Mouse (Mus musculus) limb, embryonic 10.5 days (tissue): ENCODE data around the gene Tmem19. TPM values are rescaled to one million over a fixed set of nuclear protein-coding genes. Genes with fewer than 3 reads are reported as not detected.
"Not testable (repeated sequence)": the region's sequence is repeated elsewhere in the genome, so short reads cannot be mapped to it uniquely, and the experiment has no call there.

Experiments used
- DNase-seq: peaks from one replicate; pipeline ENCODE4 v3.0.0-alpha.2; 2017; ENCODE audit warnings: low spot score
- H3K27ac ChIP-seq: fragments of 300-500 bp; sonication (generic); 2 replicates; pipeline ENCODE4 v1.5.1; 2016; ENCODE audit warnings: mild to moderate bottlenecking
- H3K27me3 ChIP-seq: fragments of 300-500 bp; sonication (generic); 2 replicates; pipeline ENCODE4 v1.6.1; 2016; ENCODE audit warnings: low read depth, mild to moderate bottlenecking; ENCODE audit not compliant: poor library complexity, severe bottlenecking
- H3K36me3 ChIP-seq: fragments of 300-500 bp; sonication (generic); 2 replicates; pipeline ENCODE4 v1.6.1; 2016; ENCODE audit warnings: mild to moderate bottlenecking, moderate library complexity
- H3K4me1 ChIP-seq: fragments of 300-500 bp; sonication (generic); 2 replicates; pipeline ENCODE4 v1.6.1; 2016
- H3K4me3 ChIP-seq: fragments of 300-500 bp; sonication (generic); 2 replicates; pipeline ENCODE4 v1.5.1; 2016; ENCODE audit warnings: mild to moderate bottlenecking, moderate library complexity
- H3K9me3 ChIP-seq: fragments of 300-500 bp; sonication (generic); replicated peaks from 2 replicates; pipeline ENCODE4 v1.6.1; 2016; ENCODE audit warnings: mild to moderate bottlenecking
- WGBS: fragments of 180-500 bp; shearing (Covaris S2); methylation state at CpG from one replicate; pipeline ENCODE4 v1.1.7; 2016; 5-methylcytosine and 5-hydroxymethylcytosine counted together
- polyA plus RNA-seq: library from polyadenylated mRNA; unstranded; fragments of >200 nt; fragmentation: Nextera tagmentation; extraction: Ambion mirVana; gene quantifications from 2 replicates; pipeline ENCODE4 v1.2.1, GENCODE M21; 2016

Gene Tmem19
- polyA plus RNA-seq, 1 experiment from 2014 or later, result 26.2 TPM

DNA sequence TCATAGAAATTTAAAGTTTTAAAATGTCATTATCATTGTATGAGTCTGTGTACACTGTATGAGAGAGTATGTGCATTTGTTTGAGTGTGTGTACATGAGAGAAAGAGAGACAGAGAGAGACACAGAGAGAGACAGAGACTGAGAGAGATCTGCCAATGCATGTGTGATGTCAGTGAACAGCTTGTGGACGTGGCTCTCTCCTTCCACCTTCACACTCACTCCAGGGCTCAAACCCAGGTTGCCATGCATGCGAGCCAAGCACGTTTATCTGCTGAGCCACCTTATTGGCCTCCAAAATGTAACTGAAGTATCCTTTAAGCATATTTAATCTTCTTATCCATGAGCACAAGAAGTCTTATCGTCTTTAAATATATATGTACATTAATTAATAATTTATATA is 25.4 kb downstream of the Tmem19 start:
- Histone ChIP-seq H3K9me3 (no peaks in the 10 kb centered on the region), H3K36me3 (peaks cover 6% of the 10 kb centered on the region; the same call in 1 of the 2 replicates), H3K4me3 (no peak overlapping the region), H3K27ac (no peak overlapping the region), H3K27me3 (no peaks in the 10 kb centered on the region), H3K4me1 (no peaks in the 10 kb centered on the region)
- 86% methylated on average over 4 of the region's 4 CpGs for WGBS
- no peak for DNase-seq

DNA sequence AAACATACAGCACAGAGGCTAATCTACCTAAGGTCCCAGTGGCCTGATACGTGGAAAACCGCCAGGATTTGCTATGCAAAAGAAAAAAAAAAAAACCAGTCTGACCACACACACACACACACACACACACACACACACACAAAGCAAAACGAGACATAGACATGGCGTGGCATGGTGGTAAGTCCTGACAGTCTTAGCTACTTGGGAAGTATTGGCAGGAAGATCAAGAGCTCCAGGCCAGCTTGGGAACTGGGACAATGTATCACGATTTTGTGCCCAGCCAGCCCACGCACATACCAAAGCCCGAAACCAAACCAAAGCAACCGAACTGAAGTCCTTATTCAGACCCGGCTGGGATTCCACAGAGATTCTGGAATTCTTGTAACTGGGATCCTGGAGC is 28.8 kb downstream of the Tmem19 start:
- Histone ChIP-seq H3K27me3 (no peaks in the 10 kb centered on the region), H3K4me1 (no peaks in the 10 kb centered on the region), H3K4me3 (no peak overlapping the region), H3K36me3 (no peaks in the 10 kb centered on the region), H3K27ac (no peak overlapping the region), H3K9me3 (no peaks in the 10 kb centered on the region)
- no peak for DNase-seq
- WGBS, result 89% methylated on average over 9 of the region's 9 CpGs

DNA sequence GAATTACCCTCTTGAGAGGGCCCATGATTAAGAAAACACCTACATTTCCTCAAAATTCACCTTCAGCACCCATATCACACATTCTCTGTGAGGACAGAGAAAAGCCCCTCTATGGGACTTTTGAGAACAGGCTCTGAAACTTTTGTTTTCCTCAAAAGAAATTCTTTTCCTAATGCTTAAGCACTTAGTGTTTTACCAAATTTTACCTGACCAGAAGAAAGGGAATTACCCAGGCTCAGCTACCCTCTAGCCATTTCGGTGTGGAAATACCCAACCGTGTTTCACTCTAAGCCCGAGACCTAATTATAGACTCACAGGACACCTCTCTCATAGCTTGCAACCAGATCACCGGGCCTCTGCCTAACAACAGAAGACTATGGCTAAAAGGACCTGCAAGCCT is 29.3 kb downstream of the Tmem19 start:
- 94% methylated on average over 4 of the region's 4 CpGs for WGBS

DNA sequence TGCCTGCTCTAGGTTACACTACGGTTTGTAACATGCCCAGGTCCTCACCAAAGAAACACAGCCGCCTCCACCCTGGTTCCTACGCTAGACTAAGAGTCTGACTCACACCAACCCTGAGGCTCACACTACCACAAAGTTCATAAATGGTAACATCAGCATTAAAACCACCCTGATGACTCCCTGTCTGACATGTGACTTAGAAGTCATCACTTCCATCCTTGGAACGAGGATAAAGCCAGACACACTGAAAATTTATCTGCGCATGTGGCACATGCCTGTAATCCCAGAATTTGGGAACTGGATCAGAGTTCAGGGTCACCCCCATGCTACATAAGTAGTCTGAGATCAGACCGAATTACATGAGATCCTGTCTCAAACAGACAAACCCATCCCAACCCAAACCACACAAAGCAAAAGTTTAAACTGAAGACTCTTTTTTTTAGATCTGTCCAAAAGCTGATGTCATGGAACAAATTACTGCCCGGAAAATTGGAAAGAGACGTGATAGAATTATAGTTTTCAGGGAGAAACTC is 29.8 kb downstream of the Tmem19 start:
- Histone ChIP-seq H3K27me3 (no peaks in the 10 kb centered on the region), H3K27ac (no peak overlapping the region), H3K4me3 (no peak overlapping the region), H3K36me3 (no peaks in the 10 kb centered on the region), H3K9me3 (no peaks in the 10 kb centered on the region), H3K4me1 (no peaks in the 10 kb centered on the region)
- 90% methylated on average over 8 of the region's 8 CpGs for WGBS
- DNase-seq, result no peak

More for the DNA sequence above, 29.3 kb downstream of the Tmem19 start:
- Histone ChIP-seq H3K27me3 (no peaks in the 10 kb centered on the region), H3K4me1 (no peaks in the 10 kb centered on the region), H3K27ac (no peak overlapping the region), H3K4me3 (no peak overlapping the region), H3K9me3 (no peaks in the 10 kb centered on the region), H3K36me3 (no peaks in the 10 kb centered on the region)
- no peak for DNase-seq

DNA sequence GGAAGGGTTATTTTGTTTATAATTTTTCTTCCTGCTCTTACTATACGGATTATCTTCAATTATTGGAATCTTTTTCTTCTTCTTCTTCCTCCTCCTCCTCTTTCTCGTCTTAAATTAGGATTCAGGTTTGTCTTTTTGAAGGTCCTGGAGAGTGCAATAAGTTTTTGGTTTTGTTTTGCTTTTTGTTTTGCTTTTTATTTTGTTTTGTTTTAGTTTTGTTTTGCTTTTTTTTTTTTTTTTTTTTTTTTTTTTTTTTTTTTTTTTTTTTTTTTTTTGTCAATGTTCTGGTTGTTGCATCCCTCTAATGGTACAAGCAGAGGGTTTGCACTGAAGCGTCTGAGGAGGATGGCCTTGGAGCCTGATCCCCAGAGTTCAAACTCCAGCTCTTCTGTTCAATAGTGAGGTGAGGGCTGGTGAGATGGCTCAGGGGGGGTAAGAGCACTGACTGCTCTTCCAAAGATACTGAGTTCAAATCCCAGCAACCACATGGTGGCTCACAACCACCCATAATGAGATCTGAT is 33.2 kb downstream of the Tmem19 start:
- 0 out of 2 replicates have a peak, but pooled peaks cover 6% of the 10 kb centered on the region for H3K4me1 ChIP-seq
- no peak overlapping the region for H3K4me3 ChIP-seq
- no peaks in the 10 kb centered on the region for H3K36me3 ChIP-seq
- H3K27ac ChIP-seq, result no peak overlapping the region
- H3K27me3 ChIP-seq, result no peaks in the 10 kb centered on the region
- 85% methylated on average over 3 of the region's 3 CpGs for WGBS
- H3K9me3 ChIP-seq, result no peaks in the 10 kb centered on the region
- no peak for DNase-seq

DNA sequence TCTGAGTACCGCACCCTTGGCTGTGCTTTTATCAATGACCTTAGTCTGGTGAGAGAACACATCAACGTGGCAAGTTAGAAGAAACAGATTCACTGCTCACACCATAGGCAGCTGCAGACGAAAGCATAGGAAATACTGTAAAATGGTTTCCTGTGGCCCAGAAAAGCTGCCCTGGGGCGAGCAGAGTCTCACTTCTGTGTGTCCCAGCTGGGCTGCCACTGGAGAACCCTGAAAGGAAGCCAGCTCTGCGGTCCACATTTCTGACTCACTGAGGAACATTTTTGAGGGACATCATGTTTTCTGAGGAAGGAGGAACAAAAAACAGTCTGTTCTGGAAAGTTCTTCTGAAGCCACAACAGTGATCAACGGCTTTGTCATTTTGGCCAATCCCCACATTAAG is 33.8 kb downstream of the Tmem19 start:
- 83% methylated on average over 6 of the region's 6 CpGs for WGBS
- Histone ChIP-seq H3K4me3 (no peak overlapping the region), H3K9me3 (no peaks in the 10 kb centered on the region), H3K4me1 (0 out of 2 replicates have a peak, but pooled peaks cover 6% of the 10 kb centered on the region), H3K27ac (no peak overlapping the region), H3K27me3 (no peaks in the 10 kb centered on the region), H3K36me3 (no peaks in the 10 kb centered on the region)
- no peak for DNase-seq

DNA sequence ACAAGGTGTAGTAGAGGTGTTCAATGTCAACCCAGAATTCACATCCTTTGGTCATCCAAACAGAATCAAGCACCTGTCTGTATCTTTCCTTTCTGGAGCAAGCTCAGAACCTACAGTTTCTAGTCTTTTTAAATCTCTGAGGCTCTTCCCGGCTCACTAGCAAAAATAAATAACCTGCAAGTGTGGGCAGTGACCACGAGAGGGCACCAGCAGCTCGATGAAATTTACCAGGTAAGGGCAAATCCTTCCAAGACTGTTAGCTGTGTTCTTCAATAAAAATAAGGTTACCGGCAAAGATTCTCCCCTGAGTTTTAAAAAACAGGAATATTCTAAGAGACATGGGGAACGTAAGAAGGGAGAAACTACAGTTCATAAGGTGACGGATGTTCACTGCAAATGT is 39.0 kb downstream of the Tmem19 start:
- Histone ChIP-seq H3K9me3 (no peaks in the 10 kb centered on the region), H3K4me3 (no peak overlapping the region), H3K4me1 (0 out of 2 replicates have a peak, but pooled peaks cover 6% of the 10 kb centered on the region), H3K27ac (no peak overlapping the region), H3K36me3 (no peaks in the 10 kb centered on the region), H3K27me3 (0 out of 2 replicates have a peak, but pooled peaks cover 4% of the 10 kb centered on the region)
- WGBS, result 13% methylated on average over 6 of the region's 6 CpGs
- peak; percentile 80 for DNase-seq

DNA sequence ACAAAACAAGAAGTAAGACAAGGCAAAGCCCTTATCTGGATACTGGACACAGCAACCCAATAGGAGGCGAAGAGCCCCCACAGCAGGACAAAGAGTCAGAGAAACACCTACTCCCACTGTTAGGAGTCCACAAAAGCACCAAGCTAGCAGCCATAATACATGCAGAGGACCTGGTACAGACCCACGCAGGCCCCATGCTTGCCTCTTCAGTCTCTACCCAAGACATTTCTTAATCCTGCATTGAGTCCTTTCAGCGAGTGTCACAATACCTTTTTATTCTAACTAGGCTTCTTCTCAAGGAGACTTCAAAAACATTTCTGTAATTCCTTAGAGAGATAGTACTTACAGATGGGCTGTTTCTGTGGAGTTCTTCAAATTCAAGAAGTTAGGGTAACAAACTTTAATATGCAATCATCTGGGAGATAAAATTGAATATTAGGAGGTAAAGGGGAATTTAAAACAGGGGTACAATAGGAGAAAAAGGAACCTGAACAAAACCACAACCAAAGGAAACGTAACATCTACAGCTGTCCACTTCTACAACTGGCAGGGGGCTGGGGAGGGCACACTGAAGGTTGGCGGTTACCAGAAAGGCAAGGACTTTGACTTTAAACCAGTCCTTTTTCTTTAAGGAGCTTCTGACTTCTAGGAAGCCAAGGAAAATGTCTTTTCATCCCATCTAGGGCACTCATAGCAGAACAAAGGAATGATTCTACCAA is 40.8 kb downstream of the Tmem19 start:
- no peaks in the 10 kb centered on the region for H3K36me3 ChIP-seq
- WGBS, result 84% methylated on average over 5 of the region's 5 CpGs
- DNase-seq, result no peak

DNA sequence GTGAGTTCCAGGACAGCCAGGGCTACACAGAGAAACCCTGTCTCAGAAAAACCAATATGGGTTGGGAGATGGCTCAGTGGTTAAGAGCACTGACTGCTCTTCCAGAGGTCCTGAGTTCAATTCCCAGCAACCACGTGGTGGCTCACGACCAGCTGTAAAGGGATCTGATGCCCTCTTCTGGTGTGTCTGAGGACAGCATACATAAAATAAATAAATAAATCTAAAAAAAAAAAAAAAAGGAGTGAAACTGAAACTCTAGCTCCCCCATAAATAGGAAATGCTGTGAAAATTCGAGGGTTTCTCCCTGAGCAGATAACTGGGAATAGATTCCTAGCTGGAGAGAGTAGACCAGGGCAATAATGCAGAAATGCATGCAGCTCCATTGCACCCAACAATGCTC is 43.9 kb downstream of the Tmem19 start:
- H3K27ac ChIP-seq, H3K27me3 ChIP-seq, H3K9me3 ChIP-seq, DNase-seq, H3K36me3 ChIP-seq, H3K4me3 ChIP-seq: not testable (repeated sequence)
- H3K4me1 ChIP-seq, result peaks cover 17% of the 10 kb centered on the region
- 78% methylated on average over 3 of the region's 3 CpGs for WGBS

More for the DNA sequence above, 40.8 kb downstream of the Tmem19 start:
- Histone ChIP-seq H3K9me3 (no peaks in the 10 kb centered on the region), H3K4me3 (no peak overlapping the region), H3K4me1 (peaks cover 6% of the 10 kb centered on the region; the same call in 1 of the 2 replicates), H3K27me3 (0 out of 2 replicates have a peak, but pooled peaks cover 4% of the 10 kb centered on the region), H3K27ac (no peak overlapping the region)

DNA sequence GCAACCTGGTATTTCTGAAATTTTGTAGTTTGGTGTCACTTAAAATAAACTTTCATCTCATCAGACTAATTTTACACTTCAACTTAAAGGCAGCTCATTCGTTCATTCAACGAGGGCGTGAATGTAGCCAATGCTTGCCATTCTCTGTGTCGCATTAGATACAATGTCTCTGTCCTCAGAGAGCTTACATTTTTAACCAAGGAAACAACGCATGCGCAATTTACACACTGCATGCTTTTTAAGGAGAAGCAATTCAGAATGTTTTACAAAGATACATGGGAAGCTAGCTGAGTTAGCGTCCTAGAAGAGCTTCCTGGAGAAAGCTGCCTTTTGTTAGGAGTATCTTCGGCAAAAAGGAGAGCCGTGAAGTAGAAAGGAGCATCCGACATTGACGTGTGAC is 46.0 kb downstream of the Tmem19 start:
- peak overlapping the region; percentile 74 for H3K4me3 ChIP-seq
- peaks cover 28% of the 10 kb centered on the region for H3K4me1 ChIP-seq
- no peaks in the 10 kb centered on the region for H3K27me3 ChIP-seq
- H3K27ac ChIP-seq, result peak overlapping the region; percentile 94
- WGBS, result 69% methylated on average over 11 of the region's 11 CpGs
- no peak for DNase-seq
- no peaks in the 10 kb centered on the region for H3K9me3 ChIP-seq
- H3K36me3 ChIP-seq, result 0 out of 2 replicates have a peak, but pooled peaks cover 6% of the 10 kb centered on the region

DNA sequence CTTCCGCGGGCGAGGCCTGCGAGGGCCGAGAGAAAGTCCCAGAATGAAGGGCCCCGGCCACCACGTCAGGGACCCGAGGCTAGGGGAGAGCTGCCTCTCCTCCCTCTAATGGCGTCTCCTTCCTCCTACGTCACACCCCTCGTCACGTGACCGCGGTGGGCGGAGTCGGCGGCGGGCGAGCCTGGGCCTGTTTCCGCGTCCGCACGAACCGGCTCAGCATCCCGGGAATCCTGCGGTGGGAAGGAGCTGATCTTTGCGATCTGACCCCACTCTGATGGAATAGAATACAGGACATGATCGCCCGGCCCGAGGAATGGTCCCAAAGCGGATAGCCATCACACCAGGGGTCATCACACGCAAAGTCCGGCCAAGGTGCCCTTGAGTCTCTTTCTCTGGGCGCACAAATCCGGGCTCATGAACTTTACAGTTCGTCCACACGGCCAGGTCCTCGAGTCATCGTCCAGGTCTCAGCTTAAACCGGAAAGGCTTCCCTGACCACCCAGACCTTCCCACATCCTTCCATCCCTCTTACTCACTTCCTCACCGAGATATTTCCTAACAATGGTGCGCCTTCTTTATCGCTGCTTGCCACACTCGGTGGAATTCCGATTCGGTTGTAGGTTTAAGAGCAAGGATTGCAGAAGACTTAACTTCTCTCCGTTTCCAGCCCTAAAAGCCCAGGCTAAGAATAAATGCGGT is 46.7 kb downstream of the Tmem19 start, which contains the start of gene Rab21:
Rab21 (minus strand) TSS at position 122 of the 699 bp plus-strand sequence.
- H3K4me3 ChIP-seq, result peak within 1 kb of the TSS; percentile 74
- WGBS, result under 1% methylated on average over 48 of the region's 48 CpGs

DNA sequence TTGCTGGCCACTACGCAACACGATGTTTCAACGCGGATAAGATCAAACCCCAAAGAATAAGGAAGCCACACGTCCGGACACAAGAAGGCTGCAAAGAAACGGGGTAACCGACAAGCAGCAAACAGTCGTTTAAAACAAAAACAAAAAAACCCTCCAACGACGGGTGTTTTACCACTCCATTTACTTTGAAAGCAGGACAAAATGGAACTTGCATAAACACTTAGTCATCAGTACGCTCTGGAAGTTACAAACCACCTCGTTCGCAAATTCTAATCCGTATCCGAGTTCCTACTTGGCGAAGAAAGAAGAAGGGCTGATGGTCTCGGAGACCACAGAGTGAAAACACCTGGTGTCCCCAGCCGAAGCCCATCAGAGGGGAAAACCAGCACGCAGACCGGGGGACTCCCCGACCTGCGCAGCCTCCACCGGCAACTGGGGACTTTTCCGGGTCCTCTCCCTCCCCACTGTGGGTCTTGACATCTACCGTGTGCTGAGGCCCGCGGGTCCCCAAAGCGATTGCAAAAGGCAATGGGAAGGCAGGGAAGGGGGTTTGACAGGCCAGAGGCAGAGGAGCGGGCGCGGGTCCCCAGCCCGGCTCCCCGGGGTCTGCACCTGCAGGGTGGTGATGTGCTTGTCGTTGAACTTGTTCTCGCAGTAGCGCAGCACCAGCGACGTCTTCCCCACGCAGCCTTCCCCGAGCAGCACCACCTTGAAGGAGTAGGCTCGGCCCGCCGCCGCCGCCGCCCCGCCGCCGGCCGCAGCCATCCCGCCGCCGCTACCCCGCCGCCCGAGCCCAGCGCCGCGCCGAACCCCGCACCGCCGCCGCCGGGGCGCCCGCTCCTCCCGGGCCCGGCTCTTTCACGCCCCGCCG is 47.5 kb downstream of the Tmem19 start:
- H3K9me3 ChIP-seq, result no peaks in the 10 kb centered on the region

More for the DNA sequence above, 46.7 kb downstream of the Tmem19 start, which contains the start of gene Rab21:
- no peaks in the 10 kb centered on the region for H3K27me3 ChIP-seq
- peak; percentile 99 for DNase-seq
- no peaks in the 10 kb centered on the region for H3K9me3 ChIP-seq
- H3K27ac ChIP-seq, result peak within 1 kb of the TSS; percentile 94
- peaks cover 31% of the 10 kb centered on the region for H3K4me1 ChIP-seq
- H3K36me3 ChIP-seq, result peaks cover 9% of the 10 kb centered on the region; the same call in 1 of the 2 replicates

More for the DNA sequence above, 47.5 kb downstream of the Tmem19 start:
- no peak for DNase-seq
- H3K36me3 ChIP-seq, result peaks cover 10% of the 10 kb centered on the region; the same call in 1 of the 2 replicates
- H3K27me3 ChIP-seq, result no peaks in the 10 kb centered on the region
- peak overlapping the region; percentile 74 for H3K4me3 ChIP-seq
- peak overlapping the region; percentile 94 for H3K27ac ChIP-seq
- 4% methylated on average over 73 of the region's 73 CpGs for WGBS
- peaks cover 32% of the 10 kb centered on the region for H3K4me1 ChIP-seq
